Mouse (Mus musculus) MEL (cell line): ENCODE results near the gene Pkdcc. TPM values are rescaled to one million over a fixed set of nuclear protein-coding genes. Genes with fewer than 3 reads are reported as not detected.

ENCODE experiments used
- DNase-seq: peaks from one replicate; pipeline ENCODE4 v3.0.0; 2011; ENCODE audit warnings: low read depth, low spot score
- H3K27ac ChIP-seq: 2 replicates; pipeline ENCODE4 v1.5.1; 2012; ENCODE audit warnings: low read depth, mild to moderate bottlenecking, control low read depth, low read length, moderate library complexity; ENCODE audit not compliant: control insufficient read depth
- H3K27me3 ChIP-seq, 2 experiments: fragments of 150-350 bp in 1 of 2; sonication (generic) in 1 of 2; 2 replicates each; pipeline ENCODE4 v1.6.1; 2012; ENCODE audit warnings: low read length in 2 of 2, mild to moderate bottlenecking in 2 of 2, improper control_type of control experiment in 1 of 2, moderate library complexity in 1 of 2; ENCODE audit not compliant: insufficient read depth in 2 of 2, control insufficient read depth in 1 of 2
- H3K36me3 ChIP-seq, 2 experiments: 2 replicates each; pipeline ENCODE4 v1.6.1; 2012 to 2014; ENCODE audit warnings: low read length in 2 of 2, improper control_type of control experiment in 1 of 2, inconsistent platforms in 1 of 2, mild to moderate bottlenecking in 1 of 2; ENCODE audit not compliant: insufficient read depth in 2 of 2, control insufficient read depth in 1 of 2
- H3K4me1 ChIP-seq, 2 experiments: fragments of 150-350 bp in 1 of 2; sonication (generic) in 1 of 2; 2 replicates each; pipeline ENCODE4 v1.6.1; 2012; ENCODE audit warnings: low read length in 2 of 2, improper control_type of control experiment in 1 of 2, mild to moderate bottlenecking in 1 of 2; ENCODE audit not compliant: insufficient read depth in 2 of 2, control insufficient read depth in 1 of 2
- H3K4me3 ChIP-seq, 2 experiments: fragments of 150-350 bp in 1 of 2; sonication (generic) in 1 of 2; 2 replicates each; pipeline ENCODE4 v1.5.1; 2012; ENCODE audit warnings: low read depth in 2 of 2, low read length in 2 of 2, mild to moderate bottlenecking in 2 of 2, moderate library complexity in 2 of 2, control low read depth in 1 of 2, improper control_type of control experiment in 1 of 2; ENCODE audit not compliant: control insufficient read depth in 1 of 2, insufficient read depth in 1 of 2
- H3K79me2 ChIP-seq: 2 replicates; pipeline ENCODE4 v1.6.1; 2012; ENCODE audit warnings: mild to moderate bottlenecking, low read length, moderate library complexity; ENCODE audit not compliant: control insufficient read depth, poor library complexity, insufficient read depth
- H3K9ac ChIP-seq: 2 replicates; pipeline ENCODE4 v1.6.1; 2012; ENCODE audit warnings: low read depth, mild to moderate bottlenecking, control low read depth, low read length, moderate library complexity; ENCODE audit not compliant: control insufficient read depth, poor library complexity, severe bottlenecking
- H3K9me3 ChIP-seq: fragments of 150-350 bp; sonication (generic); replicated peaks from 2 replicates; pipeline ENCODE4 v1.6.1; 2012; ENCODE audit warnings: mild to moderate bottlenecking, low read length, improper control_type of control experiment, moderate library complexity; ENCODE audit not compliant: insufficient read depth
- BHLHE40 ChIP-seq: IDR thresholded peaks from 2 replicates; pipeline ENCODE4 v1.6.1; 2012; ENCODE audit warnings: low read depth, mild to moderate bottlenecking, inconsistent platforms, low read length, improper control_type of control experiment, borderline replicate concordance
- CHD2 ChIP-seq: IDR thresholded peaks from 2 replicates; pipeline ENCODE4 v1.6.1; 2011; ENCODE audit warnings: low read length, improper control_type of control experiment
- CTCF ChIP-seq, 3 experiments: IDR thresholded peaks in 2 of 3; conservative IDR thresholded peaks in 1 of 3; 2 replicates each; pipeline ENCODE4 v1.5.1; 2011 to 2012; ENCODE audit warnings: low read length in 3 of 3, low read depth in 2 of 3, mild to moderate bottlenecking in 2 of 3, improper control_type of control experiment in 1 of 3, inconsistent platforms in 1 of 3, mixed read lengths in 1 of 3, moderate library complexity in 1 of 3; ENCODE audit not compliant: control insufficient read depth in 1 of 3, insufficient read depth in 1 of 3, poor library complexity in 1 of 3, severe bottlenecking in 1 of 3
- E2F4 ChIP-seq: IDR thresholded peaks from 2 replicates; pipeline ENCODE4 v1.6.1; 2011; ENCODE audit warnings: low read depth, low read length, improper control_type of control experiment, borderline replicate concordance
- EP300 ChIP-seq, 2 experiments: IDR thresholded peaks; 2 replicates each; pipeline ENCODE4 v1.6.1; 2011; ENCODE audit warnings: improper control_type of control experiment in 2 of 2, low read length in 2 of 2, low read depth in 1 of 2, mild to moderate bottlenecking in 1 of 2
- GABPA ChIP-seq: IDR thresholded peaks from 2 replicates; pipeline ENCODE4 v1.6.1; 2012; ENCODE audit warnings: low read depth, mild to moderate bottlenecking, inconsistent platforms, low read length, improper control_type of control experiment, moderate library complexity
- GATA1 ChIP-seq: IDR thresholded peaks from 2 replicates; pipeline ENCODE4 v1.6.1; 2011; ENCODE audit warnings: low read depth, low read length, improper control_type of control experiment
- JUND ChIP-seq: IDR thresholded peaks from 2 replicates; pipeline ENCODE4 v1.6.1; 2011; ENCODE audit warnings: low read depth, mild to moderate bottlenecking, improper control_type of control experiment, low read length
- MAFK ChIP-seq: IDR thresholded peaks from 2 replicates; pipeline ENCODE4 v1.6.1; 2011; ENCODE audit warnings: low read depth, mild to moderate bottlenecking, low read length, improper control_type of control experiment, borderline replicate concordance
- MAX ChIP-seq: IDR thresholded peaks from 2 replicates; pipeline ENCODE4 v1.6.1; 2011; ENCODE audit warnings: low read length, improper control_type of control experiment
- MAZ ChIP-seq: IDR thresholded peaks from 2 replicates; pipeline ENCODE4 v1.6.1; 2012; ENCODE audit warnings: low read depth, mild to moderate bottlenecking, inconsistent platforms, low read length, improper control_type of control experiment
- MXI1 ChIP-seq: IDR thresholded peaks from 2 replicates; pipeline ENCODE4 v1.6.1; 2011; ENCODE audit warnings: mild to moderate bottlenecking, low read depth, low read length, improper control_type of control experiment
- MYB ChIP-seq: IDR thresholded peaks from 2 replicates; pipeline ENCODE4 v1.6.1; 2011; ENCODE audit warnings: mild to moderate bottlenecking, low read depth, low read length, improper control_type of control experiment
- MYC ChIP-seq: IDR thresholded peaks from 2 replicates; pipeline ENCODE4 v1.6.1; 2011; ENCODE audit warnings: low read depth, mild to moderate bottlenecking, low read length, improper control_type of control experiment, moderate library complexity
- NELFE ChIP-seq: IDR thresholded peaks from 2 replicates; pipeline ENCODE4 v1.6.1; 2011; ENCODE audit warnings: low read depth, low read length, improper control_type of control experiment
- NRF1 ChIP-seq: IDR thresholded peaks from 2 replicates; pipeline ENCODE4 v1.6.1; 2014; ENCODE audit warnings: low read depth, mild to moderate bottlenecking, inconsistent platforms, low read length, improper control_type of control experiment, moderate library complexity; ENCODE audit not compliant: poor library complexity, insufficient read depth, severe bottlenecking
- POLR2A ChIP-seq, 2 experiments: IDR thresholded peaks; 2 replicates each; pipeline ENCODE4 v1.6.1; 2011 to 2012; ENCODE audit warnings: low read length in 2 of 2, mild to moderate bottlenecking in 2 of 2, control low read depth in 1 of 2, improper control_type of control experiment in 1 of 2, low read depth in 1 of 2, moderate library complexity in 1 of 2; ENCODE audit not compliant: control insufficient read depth in 1 of 2, insufficient read depth in 1 of 2, poor library complexity in 1 of 2
- POLR2AphosphoS2 ChIP-seq: IDR thresholded peaks from 2 replicates; pipeline ENCODE4 v1.6.1; 2011; ENCODE audit warnings: low read length, improper control_type of control experiment
- POLR2AphosphoS5 ChIP-seq: IDR thresholded peaks from 2 replicates; pipeline ENCODE4 v1.6.1; 2012; ENCODE audit warnings: low read depth, borderline replicate concordance, mild to moderate bottlenecking, inconsistent platforms, low read length, moderate library complexity, mixed read lengths
- RAD21 ChIP-seq: IDR thresholded peaks from 2 replicates; pipeline ENCODE4 v1.6.1; 2011; ENCODE audit warnings: mild to moderate bottlenecking, low read depth, low read length, improper control_type of control experiment
- RCOR1 ChIP-seq: IDR thresholded peaks from 2 replicates; pipeline ENCODE4 v1.6.1; 2012; ENCODE audit warnings: low read depth, mild to moderate bottlenecking, inconsistent platforms, low read length, improper control_type of control experiment
- SIN3A ChIP-seq: IDR thresholded peaks from 2 replicates; pipeline ENCODE4 v1.6.1; 2012; ENCODE audit warnings: low read length, improper control_type of control experiment, inconsistent platforms
- SMC3 ChIP-seq: IDR thresholded peaks from 2 replicates; pipeline ENCODE4 v1.6.1; 2011; ENCODE audit warnings: low read depth, low read length, improper control_type of control experiment
- TAL1 ChIP-seq: IDR thresholded peaks from 2 replicates; pipeline ENCODE4 v1.6.1; 2012; ENCODE audit warnings: mild to moderate bottlenecking, inconsistent platforms, low read length, moderate library complexity, mixed read lengths
- TBP ChIP-seq: IDR thresholded peaks from 2 replicates; pipeline ENCODE4 v1.8.0; 2011; ENCODE audit warnings: low read depth, low read length, improper control_type of control experiment
- TCF12 ChIP-seq: IDR thresholded peaks from 2 replicates; pipeline ENCODE4 v1.6.1; 2014; ENCODE audit warnings: low read depth, mild to moderate bottlenecking, inconsistent platforms, low read length, improper control_type of control experiment, moderate library complexity
- USF1 ChIP-seq: IDR thresholded peaks from 2 replicates; pipeline ENCODE4 v1.6.1; 2014; ENCODE audit warnings: low read depth, mild to moderate bottlenecking, inconsistent platforms, low read length, improper control_type of control experiment, moderate library complexity
- USF2 ChIP-seq, 2 experiments: IDR thresholded peaks; 2 replicates each; pipeline ENCODE4 v1.6.1; 2011 to 2012; ENCODE audit warnings: improper control_type of control experiment in 2 of 2, low read length in 2 of 2, borderline replicate concordance in 1 of 2, inconsistent platforms in 1 of 2, low read depth in 1 of 2, mild to moderate bottlenecking in 1 of 2; ENCODE audit not compliant: insufficient read depth in 1 of 2
- ZC3H11A ChIP-seq: IDR thresholded peaks from 2 replicates; pipeline ENCODE4 v1.6.1; 2012; ENCODE audit warnings: low read depth, mild to moderate bottlenecking, inconsistent platforms, low read length, improper control_type of control experiment
- ZKSCAN1 ChIP-seq: IDR thresholded peaks from 2 replicates; pipeline ENCODE4 v1.6.1; 2012; ENCODE audit warnings: low read depth, mild to moderate bottlenecking, inconsistent platforms, low read length, improper control_type of control experiment, moderate library complexity
- ZNF384 ChIP-seq: IDR thresholded peaks from 2 replicates; pipeline ENCODE4 v1.6.1; 2012; ENCODE audit warnings: low read depth, mild to moderate bottlenecking, inconsistent platforms, low read length, improper control_type of control experiment
- polyA plus RNA-seq, 2 experiments: library from polyadenylated mRNA; stranded (reverse) in 1 of 2; unstranded in 1 of 2; fragments of >175 nt in 1 of 2; fragments of >200 nt in 1 of 2; gene quantifications; 2 replicates each; pipeline versions ENCODE4 v1.2.1 to v1.2.4; 2012; ENCODE audit warnings: low replicate concordance in 2 of 2, low read depth in 1 of 2; ENCODE audit not compliant: insufficient read length in 2 of 2, insufficient read depth in 1 of 2, missing spikeins in 1 of 2
- total RNA-seq: library from RNA; depleted of rRNA; stranded (reverse); fragments of 300-350 nt; gene quantifications from 2 replicates; pipeline ENCODE4 v1.2.3, GENCODE M21; 2012

Pkdcc gene
- total and polyA plus RNA-seq, 3 experiments = not detected

DNA sequence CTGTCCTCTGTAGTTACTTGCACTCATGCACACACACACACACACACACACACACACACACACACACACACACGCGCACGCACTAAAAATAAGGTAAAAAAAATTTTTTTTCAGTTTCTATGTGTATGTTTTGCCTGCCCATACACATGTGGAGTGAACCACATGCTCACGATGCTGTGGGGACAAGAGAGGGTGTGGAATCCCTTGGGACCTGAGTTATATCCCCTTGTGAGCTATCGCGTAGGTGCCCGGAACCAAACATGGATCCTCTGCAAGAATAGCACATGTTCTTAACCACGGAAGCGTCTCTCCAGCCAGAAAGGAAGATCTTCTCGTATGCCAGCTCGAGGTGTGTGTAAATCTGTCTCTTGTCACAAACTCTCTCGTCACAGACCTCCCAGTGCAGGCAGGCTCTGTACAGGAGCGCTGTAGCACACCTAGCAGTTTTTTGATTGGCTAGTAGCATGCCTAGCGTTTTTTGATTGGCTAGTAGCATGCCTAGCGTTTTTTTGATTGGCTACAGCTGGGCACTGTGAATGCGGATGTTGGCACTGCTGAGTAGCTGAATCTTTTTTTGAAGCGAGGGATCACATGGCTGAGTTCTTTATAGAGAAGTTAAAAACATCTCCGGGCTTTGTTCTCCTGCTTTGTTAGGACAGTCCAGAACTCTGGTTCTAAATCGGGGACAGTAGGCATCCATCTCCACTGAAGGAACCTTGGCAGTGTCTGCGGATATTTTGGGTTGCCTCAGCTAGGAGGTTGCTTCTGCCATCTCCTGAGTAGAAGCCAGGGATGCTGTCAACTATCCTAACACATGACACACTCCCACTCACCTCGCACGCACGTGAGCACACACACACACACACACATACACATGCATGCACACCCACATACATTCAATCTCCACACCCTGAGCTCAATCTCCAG lies 52.4 kb downstream of the Pkdcc start (continued):
- TF ChIP-seq MAFK (no peak), NELFE (no peak), MYB (no peak), MXI1 (peak; percentile 90), BHLHE40 (no peak), EP300 (IDR thresholded peaks at IDR 0.05; ENCODE audit: low read depth in 1 of 2, low read length in 2 of 2) (no peak), SIN3A (peak; percentile 90), MAZ (no peak), GABPA (no peak), POLR2AphosphoS5 (no peak), MAX (peak; percentile 89), USF1 (peak; percentile 77), POLR2A (IDR thresholded peaks at IDR 0.05; ENCODE audit: control insufficient read depth in 1 of 2, insufficient read depth in 1 of 2, low read depth in 1 of 2, low read length in 2 of 2, poor library complexity in 1 of 2) (no peak), ZKSCAN1 (no peak), USF2 (IDR thresholded peaks at IDR 0.05; ENCODE audit: borderline replicate concordance in 1 of 2, insufficient read depth in 1 of 2, low read depth in 1 of 2, low read length in 2 of 2) (no peak), RCOR1 (0 out of 2 replicates have a peak, but pooled peaks have one; percentile 14), NRF1 (no peak), JUND (no peak), SMC3 (no peak), CTCF (IDR thresholded peaks at IDR 0.05 in 2 of 3, conservative IDR thresholded peaks at IDR 0.05 in 1 of 3; ENCODE audit: control insufficient read depth in 1 of 3, insufficient read depth in 1 of 3, low read depth in 2 of 3, low read length in 3 of 3, poor library complexity in 1 of 3, severe bottlenecking in 1 of 3) (no peak)
- TF ChIP-seq, all 39 proteins: peak for 11

- H3K27ac ChIP-seq = no peak overlapping the region
- H3K27me3 ChIP-seq = no peaks in the 10 kb centered on the region
- H3K9ac ChIP-seq = no peak overlapping the region
- no peak overlapping the region for H3K4me3 ChIP-seq
- peak; percentile 88 for DNase-seq
- no peaks in the 10 kb centered on the region for H3K9me3 ChIP-seq
- H3K4me1 ChIP-seq = peaks cover 0 to 13% of the 10 kb centered on the region in 2 experiments; a peak in 1 of 4 replicates
- TF ChIP-seq POLR2AphosphoS5 (no peak), MAZ (no peak), ZNF384 (no peak; the same call in 1 of the 2 replicates), ZC3H11A (peak; percentile 97), USF2 (IDR thresholded peaks at IDR 0.05; ENCODE audit: borderline replicate concordance in 1 of 2, insufficient read depth in 1 of 2, low read depth in 1 of 2, low read length in 2 of 2) (no peak), CHD2 (no peak), POLR2AphosphoS2 (no peak), MAFK (no peak), TCF12 (no peak), CTCF (IDR thresholded peaks at IDR 0.05 in 2 of 3, conservative IDR thresholded peaks at IDR 0.05 in 1 of 3; ENCODE audit: control insufficient read depth in 1 of 3, insufficient read depth in 1 of 3, low read depth in 2 of 3, low read length in 3 of 3, poor library complexity in 1 of 3, severe bottlenecking in 1 of 3) (peak; percentile 72 to 94 (median 86)), EP300 (IDR thresholded peaks at IDR 0.05; ENCODE audit: low read depth in 1 of 2, low read length in 2 of 2) (no peak), MYC (no peak), RAD21 (peak; percentile 98), USF1 (no peak), POLR2A (IDR thresholded peaks at IDR 0.05; ENCODE audit: control insufficient read depth in 1 of 2, insufficient read depth in 1 of 2, low read depth in 1 of 2, low read length in 2 of 2, poor library complexity in 1 of 2) (no peak), E2F4 (no peak), SMC3 (peak; percentile 98), GATA1 (no peak), TBP (no peak), TAL1 (no peak)
- peaks cover 2% of the 10 kb centered on the region; the same call in 1 of the 2 replicates for H3K79me2 ChIP-seq
- peaks cover 0 to 2% of the 10 kb centered on the region in 2 experiments; a peak in 1 of 4 replicates for H3K36me3 ChIP-seq
Observed at GRCm38 (mm10) chr17:83271509-83271908, 56.4 kb downstream of the Pkdcc start.
